Mouse (Mus musculus) midbrain, embryonic 15.5 days (tissue): ENCODE data around the gene Eid3. TPM values are rescaled to one million over a fixed set of nuclear protein-coding genes. Genes with fewer than 3 reads are reported as not detected.

Experiments
- ATAC-seq: fragments of 200-750 bp; cut with Nextera tagmentation; replicated peaks from 2 replicates; pipeline ENCODE4 v1.8.0; 2017; ENCODE audit warnings: moderate TSS enrichment
- H3K27ac ChIP-seq: fragments of 300-500 bp; sonication (generic); 2 replicates; pipeline ENCODE4 v1.5.1; 2015; ENCODE audit warnings: mild to moderate bottlenecking, inconsistent platforms
- H3K27me3 ChIP-seq: fragments of 300-500 bp; sonication (generic); replicated peaks from 2 replicates; pipeline ENCODE4 v1.6.1; 2015; ENCODE audit warnings: inconsistent platforms
- H3K36me3 ChIP-seq: fragments of 300-500 bp; sonication (generic); replicated peaks from 2 replicates; pipeline ENCODE4 v1.6.1; 2015; ENCODE audit warnings: inconsistent platforms
- H3K4me1 ChIP-seq: fragments of 300-500 bp; sonication (generic); 2 replicates; pipeline ENCODE4 v1.6.1; 2015; ENCODE audit warnings: inconsistent platforms
- H3K4me2 ChIP-seq: fragments of 300-500 bp; sonication (generic); 2 replicates; pipeline ENCODE4 v1.6.1; 2015; ENCODE audit warnings: inconsistent platforms, mild to moderate bottlenecking, moderate library complexity
- H3K4me3 ChIP-seq: fragments of 300-500 bp; sonication (generic); 2 replicates; pipeline ENCODE4 v1.5.1; 2015; ENCODE audit warnings: mild to moderate bottlenecking, inconsistent platforms
- H3K9ac ChIP-seq: fragments of 300-500 bp; sonication (generic); 2 replicates; pipeline ENCODE4 v1.6.1; 2015; ENCODE audit warnings: mild to moderate bottlenecking, inconsistent platforms
- H3K9me3 ChIP-seq: fragments of 300-500 bp; sonication (generic); 2 replicates; pipeline ENCODE4 v1.6.1; 2016; ENCODE audit warnings: inconsistent platforms
- WGBS: fragments of 180-500 bp; shearing (Covaris S2); methylation state at CpG from one replicate; pipeline ENCODE4 v1.1.7; 2015; ENCODE audit warnings: mixed read lengths; 5-methylcytosine and 5-hydroxymethylcytosine counted together
- polyA plus RNA-seq: library from polyadenylated mRNA; unstranded; fragments of >200 nt; fragmentation: Nextera tagmentation; extraction: Ambion mirVana; gene quantifications from 2 replicates; pipeline ENCODE4 v1.2.1, GENCODE M21; 2015

Gene Eid3
- polyA plus RNA-seq, 1 experiment from 2014 or later = 0.43 TPM

DNA sequence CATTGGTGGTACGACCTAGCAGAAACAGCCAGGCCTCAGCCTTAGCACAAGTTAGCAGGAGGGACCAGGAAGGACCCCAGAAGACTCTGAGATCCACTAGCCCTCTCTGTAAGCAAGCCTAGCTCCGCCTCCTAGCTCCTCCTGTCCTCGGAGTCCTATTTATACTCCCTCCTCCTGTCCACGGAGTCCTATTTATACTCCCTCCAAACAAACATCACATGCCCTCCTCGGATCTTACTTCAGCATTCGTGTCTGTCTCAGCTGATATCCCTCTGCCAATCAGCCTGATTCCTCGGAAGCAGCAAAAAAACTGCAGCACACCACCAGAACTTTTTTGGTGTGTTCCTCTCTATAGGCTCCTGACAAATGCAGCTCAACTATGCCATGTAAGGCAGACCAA is 32.5 kb downstream of the Eid3 start:
- no peak overlapping the region for H3K27ac ChIP-seq
- WGBS = 69% methylated on average over 7 of the region's 7 CpGs
- ATAC-seq = no peak

DNA sequence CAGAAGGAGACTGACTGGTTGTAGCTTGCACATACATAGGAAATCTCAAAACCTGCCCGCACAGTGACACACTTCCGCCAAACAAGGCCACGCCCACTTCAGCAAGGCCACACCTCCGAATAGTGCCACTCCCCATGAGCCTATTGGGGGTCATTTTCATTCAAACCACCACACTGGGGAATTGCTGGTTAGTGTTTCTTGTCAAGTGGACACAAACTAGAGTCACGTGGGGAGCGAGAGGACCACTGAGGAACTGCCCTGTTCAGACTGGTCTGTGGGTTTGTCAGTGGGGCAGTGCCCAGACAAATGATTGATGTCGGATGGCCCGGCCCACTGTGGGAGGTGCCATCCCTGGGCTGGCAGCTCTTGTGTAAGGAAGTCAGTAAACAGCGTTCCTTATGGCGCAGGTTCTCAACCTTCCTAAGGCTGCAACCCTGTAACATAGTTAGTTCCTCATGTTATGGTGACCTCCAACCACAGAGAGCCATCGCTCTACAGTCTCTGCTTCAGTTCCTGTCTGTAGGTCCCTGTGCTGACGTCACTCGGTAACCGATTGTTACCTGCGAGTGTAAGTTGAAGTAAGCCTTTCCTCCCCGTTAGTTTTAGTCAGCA is 33.5 kb downstream of the Eid3 start:
- no peak overlapping the region for H3K9ac ChIP-seq
- H3K27ac ChIP-seq = peak overlapping the region; percentile 47
- peak overlapping the region; percentile 43 for H3K4me2 ChIP-seq

More for the DNA sequence above, 32.5 kb downstream of the Eid3 start:
- no peaks in the 10 kb centered on the region for H3K9me3 ChIP-seq
- peaks cover 20% of the 10 kb centered on the region for H3K4me1 ChIP-seq
- H3K36me3 ChIP-seq = peaks cover 14% of the 10 kb centered on the region; the same call in 1 of the 2 replicates
- no peak overlapping the region for H3K9ac ChIP-seq
- H3K4me3 ChIP-seq = no peak overlapping the region
- H3K4me2 ChIP-seq = no peak overlapping the region
- H3K27me3 ChIP-seq = no peaks in the 10 kb centered on the region

DNA sequence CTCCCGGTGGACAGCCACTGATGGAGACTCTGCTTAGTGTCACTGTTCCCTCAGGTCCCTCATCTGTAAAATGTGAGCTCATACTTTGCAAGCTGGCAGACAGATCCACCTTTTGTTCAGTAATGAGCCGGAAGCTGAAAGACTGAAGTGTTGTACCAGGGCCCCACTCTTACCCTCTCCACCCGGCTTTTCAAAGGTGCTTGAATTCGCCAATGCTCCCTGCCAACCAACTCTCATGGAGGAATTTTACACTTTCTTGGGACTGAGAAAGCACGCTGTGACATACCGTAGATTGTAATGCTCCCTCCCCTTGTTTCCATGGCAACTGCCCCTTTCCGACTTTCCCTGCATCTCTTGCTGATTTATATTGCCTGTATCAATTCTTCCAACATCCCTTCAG is 34.1 kb downstream of the Eid3 start:
- peak; percentile 49 for ATAC-seq
- Histone ChIP-seq H3K4me3 (0 out of 2 replicates have a peak overlapping the region, but pooled peaks have one; percentile 15), H3K4me2 (peak overlapping the region; percentile 43), H3K27me3 (no peaks in the 10 kb centered on the region), H3K9me3 (no peaks in the 10 kb centered on the region), H3K9ac (no peak overlapping the region), H3K36me3 (peaks cover 14% of the 10 kb centered on the region; the same call in 1 of the 2 replicates), H3K4me1 (peaks cover 20% of the 10 kb centered on the region), H3K27ac (peak overlapping the region; percentile 47)
- WGBS = 7% methylated on average over 7 of the region's 7 CpGs

More for the DNA sequence above, 33.5 kb downstream of the Eid3 start:
- WGBS = 50% methylated on average over 16 of the region's 16 CpGs
- Histone ChIP-seq H3K36me3 (peaks cover 14% of the 10 kb centered on the region; the same call in 1 of the 2 replicates), H3K4me3 (0 out of 2 replicates have a peak overlapping the region, but pooled peaks have one; percentile 15), H3K9me3 (no peaks in the 10 kb centered on the region), H3K27me3 (no peaks in the 10 kb centered on the region), H3K4me1 (peaks cover 20% of the 10 kb centered on the region)
- peak; percentile 70 for ATAC-seq

DNA sequence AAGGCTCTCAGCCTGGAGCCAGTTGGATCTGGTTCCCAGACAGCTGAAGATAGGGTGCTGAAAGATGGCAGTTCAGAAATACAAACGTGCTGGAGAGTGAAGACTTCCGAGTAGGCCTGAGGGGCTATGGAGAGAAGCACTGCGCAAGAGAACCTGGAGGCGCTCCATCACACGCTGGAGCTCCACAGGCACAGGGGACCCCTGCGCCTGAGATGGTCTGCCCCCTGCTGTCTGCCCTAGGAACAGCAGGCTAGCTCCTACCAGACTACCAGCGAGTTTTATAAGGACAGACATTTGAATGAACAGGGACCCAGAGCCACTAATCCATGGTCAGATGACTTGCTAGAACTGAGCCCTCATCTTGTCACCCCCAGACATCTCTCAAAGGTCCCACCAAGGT is 35.0 kb downstream of the Eid3 start:
- peak overlapping the region; percentile 47; the same call in 1 of the 2 replicates for H3K27ac ChIP-seq

DNA sequence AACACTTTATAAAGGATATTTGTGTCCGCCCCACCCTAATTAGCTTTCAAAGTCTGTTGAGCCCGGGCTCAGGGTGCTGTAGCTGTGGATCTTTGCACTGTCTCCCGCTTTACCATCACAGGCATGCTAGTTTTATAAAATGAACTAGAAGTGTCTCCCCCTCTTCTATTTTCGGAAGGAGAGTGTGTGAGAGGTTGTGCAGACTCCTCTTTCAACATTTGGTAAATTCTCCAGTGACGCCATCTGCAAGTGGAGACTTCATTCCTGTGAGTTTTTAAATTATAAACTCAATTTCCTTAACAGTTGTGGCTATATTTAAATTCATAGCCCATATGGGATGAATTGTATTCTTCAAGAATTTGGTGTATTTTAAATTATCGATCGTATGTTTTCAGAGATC is 42.1 kb downstream of the Eid3 start:
- ATAC-seq = no peak
- Histone ChIP-seq H3K27me3 (no peaks in the 10 kb centered on the region), H3K4me2 (no peak overlapping the region), H3K4me3 (no peak overlapping the region), H3K27ac (no peak overlapping the region), H3K9ac (no peak overlapping the region), H3K9me3 (no peaks in the 10 kb centered on the region), H3K4me1 (peaks cover 5% of the 10 kb centered on the region; the same call in 1 of the 2 replicates), H3K36me3 (no peaks in the 10 kb centered on the region)
- 91% methylated on average over 7 of the region's 7 CpGs for WGBS

More for the DNA sequence above, 35.0 kb downstream of the Eid3 start:
- peaks cover 20% of the 10 kb centered on the region for H3K4me1 ChIP-seq
- WGBS = 6% methylated on average over 7 of the region's 7 CpGs
- no peaks in the 10 kb centered on the region for H3K27me3 ChIP-seq
- ATAC-seq = peak; percentile 43; the same call in 1 of the 2 replicates
- H3K36me3 ChIP-seq = peaks cover 8% of the 10 kb centered on the region; the same call in 1 of the 2 replicates
- H3K4me3 ChIP-seq = no peak overlapping the region
- H3K9ac ChIP-seq = no peak overlapping the region
- no peak overlapping the region for H3K4me2 ChIP-seq
- H3K9me3 ChIP-seq = no peaks in the 10 kb centered on the region

DNA sequence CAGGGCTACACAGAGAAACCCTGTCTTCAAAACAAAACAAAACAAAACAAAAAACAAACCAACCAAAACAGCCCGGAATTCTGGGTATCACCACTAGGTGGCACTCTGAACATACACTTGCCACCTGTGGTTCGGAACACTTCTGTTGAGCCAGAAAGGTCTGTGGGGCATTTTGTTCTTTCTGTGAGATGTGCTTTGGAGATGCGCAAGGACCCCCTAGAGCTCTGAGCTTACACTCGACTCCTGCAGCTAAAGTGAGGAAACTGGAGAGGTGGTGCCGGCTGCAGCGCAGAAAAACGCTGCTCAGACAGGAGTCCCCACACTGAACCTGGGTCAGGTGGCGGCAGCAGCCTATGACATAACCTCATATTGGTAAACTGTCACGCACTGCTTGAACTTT is 43.0 kb downstream of the Eid3 start:
- Histone ChIP-seq H3K27me3 (no peaks in the 10 kb centered on the region), H3K4me3 (0 out of 2 replicates have a peak overlapping the region, but pooled peaks have one; percentile 14)
- peak; percentile 76 for ATAC-seq

DNA sequence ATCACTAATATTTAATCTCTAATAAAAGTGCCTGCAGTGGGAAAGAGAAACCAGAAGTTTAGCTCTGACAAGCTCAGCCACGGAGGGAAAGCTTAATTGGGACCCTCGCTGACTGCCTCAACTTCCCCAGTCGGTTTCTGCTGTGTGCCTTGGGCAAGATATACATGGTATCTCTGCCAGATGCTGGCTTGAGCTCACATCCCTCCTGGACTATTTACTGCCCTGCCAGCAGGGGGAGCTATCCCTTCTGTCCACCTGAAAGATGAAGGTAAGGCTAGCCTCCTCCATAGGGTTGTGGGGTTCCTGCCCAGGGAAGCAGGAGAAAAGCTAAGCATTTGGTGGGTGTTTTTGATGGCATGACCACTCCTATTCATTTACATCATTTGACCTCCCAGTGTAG is 43.8 kb downstream of the Eid3 start:
- no peak overlapping the region for H3K9ac ChIP-seq
- H3K9me3 ChIP-seq = no peaks in the 10 kb centered on the region
- H3K27me3 ChIP-seq = no peaks in the 10 kb centered on the region
- no peak overlapping the region for H3K4me2 ChIP-seq
- 77% methylated on average over 3 of the region's 3 CpGs for WGBS
- no peak overlapping the region for H3K27ac ChIP-seq
- H3K4me1 ChIP-seq = peaks cover 5% of the 10 kb centered on the region; the same call in 1 of the 2 replicates
- H3K4me3 ChIP-seq = no peak overlapping the region
- no peak for ATAC-seq
- no peaks in the 10 kb centered on the region for H3K36me3 ChIP-seq

More for the DNA sequence above, 43.0 kb downstream of the Eid3 start:
- H3K9me3 ChIP-seq = no peaks in the 10 kb centered on the region
- no peak overlapping the region for H3K27ac ChIP-seq
- H3K4me1 ChIP-seq = peaks cover 5% of the 10 kb centered on the region; the same call in 1 of the 2 replicates
- WGBS = 15% methylated on average over 9 of the region's 9 CpGs
- H3K36me3 ChIP-seq = no peaks in the 10 kb centered on the region
- peak overlapping the region; percentile 40 for H3K4me2 ChIP-seq
- H3K9ac ChIP-seq = no peak overlapping the region; the same call in 1 of the 2 replicates

DNA sequence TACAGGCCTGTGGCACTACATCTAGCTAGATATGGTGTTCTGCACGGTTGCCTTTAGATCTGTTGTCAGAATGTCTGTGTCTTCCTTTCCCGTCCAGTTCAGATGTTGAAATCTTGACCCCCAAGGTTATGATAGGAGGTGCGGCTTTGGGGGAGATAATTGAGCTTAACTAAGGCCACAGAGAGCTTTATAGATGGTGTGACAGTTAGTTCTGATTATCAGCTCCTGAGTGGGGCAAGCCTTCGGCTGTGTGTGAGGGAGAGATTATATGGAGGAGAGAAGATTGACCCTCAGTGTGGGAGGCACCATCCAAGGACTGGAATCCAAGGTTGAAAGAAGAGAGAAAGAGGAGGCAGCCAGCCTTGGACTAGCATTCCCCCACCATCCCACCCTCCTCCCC is 46.8 kb downstream of the Eid3 start:
- no peak for ATAC-seq
- H3K4me2 ChIP-seq = no peak overlapping the region
- no peaks in the 10 kb centered on the region for H3K27me3 ChIP-seq
- no peak overlapping the region for H3K27ac ChIP-seq
- no peak overlapping the region for H3K9ac ChIP-seq
- H3K9me3 ChIP-seq = no peaks in the 10 kb centered on the region
- H3K4me3 ChIP-seq = no peak overlapping the region
- no peaks in the 10 kb centered on the region for H3K36me3 ChIP-seq
- peaks cover 5% of the 10 kb centered on the region; the same call in 1 of the 2 replicates for H3K4me1 ChIP-seq
- 74% methylated on average over 4 of the region's 4 CpGs for WGBS

DNA sequence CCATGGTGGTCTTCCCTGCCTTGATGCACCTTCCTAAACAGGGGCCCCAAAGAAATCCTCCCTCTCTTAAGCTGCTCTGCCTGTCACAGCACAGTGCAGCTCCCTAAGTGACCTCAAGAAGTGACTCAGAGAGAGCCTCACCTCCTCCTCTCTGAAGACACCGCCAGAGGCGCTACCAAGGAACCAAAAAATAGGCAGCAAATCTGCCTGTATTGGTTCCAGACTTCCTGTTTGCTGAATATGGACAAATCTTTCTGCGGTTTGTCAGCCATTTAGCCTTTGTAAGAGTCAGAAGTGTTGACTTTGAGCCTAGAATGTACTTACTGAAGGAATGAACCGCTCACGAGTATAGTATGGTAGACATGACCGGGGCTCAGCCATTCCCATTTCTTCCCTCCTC is 47.3 kb downstream of the Eid3 start:
- no peak overlapping the region for H3K4me2 ChIP-seq
- H3K4me3 ChIP-seq = no peak overlapping the region
- no peaks in the 10 kb centered on the region for H3K9me3 ChIP-seq
- H3K27ac ChIP-seq = no peak overlapping the region
- H3K4me1 ChIP-seq = peaks cover 5% of the 10 kb centered on the region; the same call in 1 of the 2 replicates
- H3K36me3 ChIP-seq = no peaks in the 10 kb centered on the region
- no peaks in the 10 kb centered on the region for H3K27me3 ChIP-seq
- no peak overlapping the region for H3K9ac ChIP-seq
- ATAC-seq = no peak
- 87% methylated on average over 6 of the region's 6 CpGs for WGBS

Other genes starting within 250 kb of the Eid3 start
- 28.4 and 36.4 TPM in 2 replicates for gene 1190007I07Rik, start 243.4 kb upstream of the Eid3 start, polyA plus RNA-seq
- gene Tdg, start 236.8 kb upstream of the Eid3 start, polyA plus RNA-seq = 169 and 170 TPM in 2 replicates
- gene Glt8d2, start 176.0 kb upstream of the Eid3 start, polyA plus RNA-seq = 1.4 and 1.6 TPM in 2 replicates
- gene Hcfc2, start 170.5 kb upstream of the Eid3 start, polyA plus RNA-seq = 40.5 and 45.8 TPM in 2 replicates
- gene Nfyb, start 102.5 kb upstream of the Eid3 start, polyA plus RNA-seq = 46.4 and 47.1 TPM in 2 replicates
- 113 and 120 TPM in 2 replicates for gene Txnrd1, start 32.7 kb upstream of the Eid3 start, polyA plus RNA-seq
- 3.8 and 4.1 TPM in 2 replicates for gene Chst11, start 118.9 kb downstream of the Eid3 start, polyA plus RNA-seq